Mouse (Mus musculus) cerebellum, postnatal 4 days (tissue): ENCODE measurements around the gene Rnf123.

ENCODE experiments used
- DNase-seq, 2 experiments: peaks; one replicate each; pipeline ENCODE4 v3.0.0; 2022; ENCODE audit warnings: low spot score in 2 of 2, mixed read lengths in 1 of 2

The Rnf123 gene

GRCm38 (mm10) chr9:108104766-108105548, 21.8 kb upstream of the Rnf123 start:
- no peak for DNase-seq

DNA sequence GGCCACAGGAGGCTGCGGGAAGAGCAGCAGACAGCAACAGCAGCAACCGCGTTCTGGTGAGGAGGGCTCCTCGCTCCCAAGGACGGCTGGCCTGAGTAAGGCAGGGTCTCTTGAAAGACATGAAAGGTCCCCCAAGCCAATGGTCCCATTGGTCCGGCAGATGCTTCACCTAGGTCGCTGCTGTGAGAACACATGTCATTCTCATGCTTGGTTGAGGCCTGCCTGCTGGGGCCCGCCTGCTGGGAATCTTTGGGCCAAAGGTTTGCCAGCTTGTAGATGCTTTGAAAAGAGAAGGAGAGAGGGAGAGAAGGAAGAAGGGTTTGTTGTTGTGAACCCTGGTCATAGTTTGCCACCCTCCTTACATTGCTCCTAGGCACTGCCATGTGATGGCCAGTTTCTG, 16.5 kb upstream of the Rnf123 start:
- no peak for DNase-seq

DNA sequence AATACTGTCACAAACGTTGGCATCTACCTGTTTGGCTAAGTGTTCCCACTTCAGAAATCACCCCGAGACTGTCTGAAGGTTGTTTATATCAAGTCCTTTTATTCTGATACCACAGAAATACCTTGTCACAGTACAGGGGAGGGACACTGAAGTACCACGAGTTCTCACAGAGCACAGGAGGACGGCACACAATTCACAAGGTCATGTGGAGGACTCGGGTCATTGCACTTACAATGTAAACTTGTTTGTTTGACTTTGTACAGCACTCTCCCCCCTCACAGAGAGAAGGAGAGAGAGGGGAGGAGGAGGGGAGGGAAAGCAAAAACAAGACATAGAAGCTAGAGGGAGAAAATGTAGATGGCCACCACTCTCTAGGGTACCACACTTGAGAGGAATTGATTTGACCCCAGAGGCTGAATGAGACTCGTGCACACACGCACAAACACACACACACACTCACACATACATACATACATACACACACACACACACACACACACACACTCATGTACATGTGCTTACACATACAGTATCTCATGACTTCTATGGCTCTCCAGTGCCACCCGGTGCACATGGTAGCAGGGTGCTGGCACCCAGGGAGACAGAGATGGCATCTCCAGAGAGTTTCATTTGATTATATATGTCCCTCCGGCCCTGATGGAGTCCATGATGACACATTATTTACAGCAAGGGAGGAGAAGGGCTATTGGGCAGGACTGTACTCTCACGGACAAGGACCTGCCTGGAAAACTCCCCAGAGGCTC, 13.0 kb upstream of the Rnf123 start:
- DNase-seq = no peak

DNA sequence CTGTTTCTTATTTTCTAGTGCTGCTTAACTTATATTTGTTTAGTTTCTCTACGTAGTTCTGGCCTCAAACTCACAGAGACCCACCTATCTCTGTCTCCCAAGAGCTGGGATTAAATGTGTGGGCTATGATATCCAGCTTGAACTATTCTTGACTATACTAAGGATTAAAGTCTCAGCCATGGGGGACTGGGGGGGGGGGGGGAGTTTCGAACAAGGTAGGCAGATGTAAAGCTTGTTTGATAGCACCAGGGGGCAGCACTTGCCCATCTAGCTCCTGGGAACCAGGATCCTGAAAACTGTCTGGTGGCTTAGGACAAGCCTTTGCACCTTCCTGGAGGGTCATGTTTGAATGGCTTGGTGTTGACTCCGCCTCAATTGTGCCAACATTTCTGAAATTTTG, 12.4 kb upstream of the Rnf123 start:
- peak in 1 of 2 experiments; percentile 64 for DNase-seq

DNA sequence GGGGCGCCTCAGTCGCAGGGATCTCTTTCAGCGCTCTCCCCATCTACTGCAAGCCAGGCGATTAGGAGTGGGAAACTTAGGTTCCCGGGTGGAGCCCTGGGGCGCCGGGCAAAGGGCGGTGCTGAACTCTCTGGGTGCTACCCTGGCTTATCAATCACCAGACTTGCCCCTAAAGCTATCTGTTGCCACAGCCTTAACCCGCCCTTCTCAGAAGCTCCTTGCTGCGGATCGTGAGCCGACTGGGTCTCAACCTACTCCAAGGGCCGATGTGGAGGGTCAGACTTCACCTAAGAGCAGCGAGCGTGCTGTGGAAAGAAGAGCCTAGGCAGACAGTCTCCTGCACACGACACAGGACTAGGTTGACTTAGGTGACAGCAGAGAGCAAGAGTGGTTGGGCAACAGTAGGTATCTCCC, 11.9 kb upstream of the Rnf123 start:
- DNase-seq = no peak

DNA sequence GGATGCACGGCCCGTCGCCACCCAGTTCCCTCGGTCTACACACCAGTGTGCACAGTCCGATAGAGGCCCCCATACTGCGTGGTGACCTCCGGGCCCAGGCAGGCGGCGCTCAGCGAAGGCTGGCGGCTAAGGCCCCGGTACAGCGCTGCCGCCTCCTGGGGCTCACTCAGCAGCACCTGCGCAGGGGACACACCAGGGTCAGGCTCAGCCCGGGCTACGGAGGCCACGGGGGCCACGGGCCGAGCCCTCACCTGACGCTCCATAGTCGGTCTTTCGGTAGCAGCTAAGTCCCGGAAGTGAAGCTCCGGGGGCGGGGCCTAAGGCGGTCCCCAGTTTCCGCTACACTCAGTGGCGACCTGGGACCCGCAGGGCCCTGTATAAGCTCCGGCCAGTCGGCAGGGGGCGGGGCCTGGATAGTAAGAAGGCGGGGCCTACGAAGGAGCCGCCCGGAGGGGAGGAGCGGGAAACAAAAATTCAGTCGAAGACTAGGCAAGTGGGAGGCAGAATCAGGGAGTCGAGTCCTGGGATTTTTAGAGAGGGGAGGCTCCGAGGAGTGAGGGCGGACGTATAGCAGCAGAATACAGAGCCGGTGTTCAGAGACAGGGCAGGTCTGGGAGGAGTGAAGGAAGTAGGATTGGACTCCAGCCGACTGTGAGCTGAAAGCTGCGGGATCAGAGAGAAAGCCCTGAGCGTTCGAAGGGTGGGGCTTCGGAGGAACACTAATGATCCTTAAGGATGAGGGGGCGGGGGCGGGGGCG, 11.2 kb upstream of the Rnf123 start, which contains the start of gene Apeh:
TSS of gene Apeh (minus strand) at position 423 of the 758 bp plus-strand sequence.
- DNase-seq = peak; percentile 81 to 89

- DNase-seq = no peak
Observed at GRCm38 (mm10) chr9:108093586-108093985, 10.4 kb upstream of the Rnf123 start.

- DNase-seq = no peak
Observed at GRCm38 (mm10) chr9:108090611-108091120, 7.5 kb upstream of the Rnf123 start.

- no peak for DNase-seq
Observed at GRCm38 (mm10) chr9:108085261-108085660, 2.1 kb upstream of the Rnf123 start.

DNA sequence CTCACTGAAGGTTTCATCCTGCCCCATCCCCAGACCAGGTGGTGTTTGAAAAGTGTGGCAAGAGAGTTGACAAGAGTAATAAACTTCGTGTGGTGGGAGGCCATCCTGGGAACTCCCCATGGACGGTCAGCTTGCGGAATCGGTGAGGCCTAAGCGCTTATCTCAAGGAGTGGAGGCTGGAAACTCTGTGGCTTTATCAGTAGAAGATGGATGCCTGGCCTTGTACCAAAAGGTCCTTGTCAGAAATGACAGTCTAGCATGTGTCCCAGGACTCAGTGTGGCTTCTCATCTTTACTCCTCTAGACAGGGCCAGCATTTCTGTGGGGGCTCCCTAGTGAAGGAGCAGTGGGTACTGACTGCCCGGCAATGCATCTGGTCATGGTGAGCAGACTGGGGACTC, 415 bp upstream of the Rnf123 start:
- DNase-seq = no peak

- DNase-seq = no peak
Observed at GRCm38 (mm10) chr9:108082549-108082948, 597 bp downstream of the Rnf123 start.

GRCm38 (mm10) chr9:108080168-108080567, 3.0 kb downstream of the Rnf123 start, which contains the start of gene Mst1:
Gene Mst1, plus strand, starts transcription at chr9:108080436.
- no peak for DNase-seq

- no peak for DNase-seq
Observed at GRCm38 (mm10) chr9:108073141-108073930, 9.8 kb downstream of the Rnf123 start.

- no peak for DNase-seq
Observed at GRCm38 (mm10) chr9:108072481-108072924, 10.6 kb downstream of the Rnf123 start.

GRCm38 (mm10) chr9:108071801-108072200, 11.3 kb downstream of the Rnf123 start:
- no peak for DNase-seq

GRCm38 (mm10) chr9:108069529-108069928, 13.6 kb downstream of the Rnf123 start:
- DNase-seq = no peak

DNA sequence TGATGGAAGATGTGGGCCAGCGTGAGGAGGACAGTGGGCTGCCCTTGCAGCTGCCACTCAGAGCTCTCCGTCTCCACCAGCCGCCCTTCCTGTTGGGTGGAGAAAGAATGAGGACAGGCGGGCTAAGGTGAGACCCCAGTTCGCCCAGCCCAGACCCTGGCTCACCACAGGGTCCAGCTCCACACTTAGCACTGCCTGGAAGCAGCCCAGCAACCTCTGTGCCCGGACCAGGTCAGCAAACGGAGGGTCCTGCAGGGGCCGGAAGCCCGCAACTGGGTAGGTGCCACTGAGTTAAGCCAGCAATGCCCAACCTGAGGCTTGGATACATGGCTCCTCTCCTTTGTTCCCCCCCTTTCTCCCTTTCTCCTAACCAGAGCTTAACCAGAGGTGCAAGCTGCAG, 14.1 kb downstream of the Rnf123 start:
- DNase-seq = no peak

DNA sequence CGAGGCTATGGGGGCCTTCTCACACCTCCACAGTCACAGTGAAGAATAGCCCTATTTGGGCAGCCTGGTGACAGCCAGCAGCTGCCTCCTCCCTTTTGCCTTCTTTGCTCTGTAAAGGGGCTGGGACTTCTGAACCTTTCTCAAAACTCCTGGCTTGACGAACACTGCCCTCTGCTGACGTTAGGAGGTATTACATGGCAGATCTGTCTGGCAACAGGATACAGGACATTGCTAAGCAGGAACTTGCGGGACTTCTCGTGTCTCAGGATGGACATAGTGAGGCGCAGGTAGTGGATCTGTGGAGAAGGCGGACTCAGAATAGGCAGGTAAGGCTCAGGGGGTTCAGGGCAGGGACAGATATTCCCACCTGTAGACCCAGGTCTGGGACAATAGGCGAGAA, 15.2 kb downstream of the Rnf123 start:
- peak; percentile 72 to 88 for DNase-seq

- no peak for DNase-seq
Observed at GRCm38 (mm10) chr9:108067199-108067598, 15.9 kb downstream of the Rnf123 start.

DNA sequence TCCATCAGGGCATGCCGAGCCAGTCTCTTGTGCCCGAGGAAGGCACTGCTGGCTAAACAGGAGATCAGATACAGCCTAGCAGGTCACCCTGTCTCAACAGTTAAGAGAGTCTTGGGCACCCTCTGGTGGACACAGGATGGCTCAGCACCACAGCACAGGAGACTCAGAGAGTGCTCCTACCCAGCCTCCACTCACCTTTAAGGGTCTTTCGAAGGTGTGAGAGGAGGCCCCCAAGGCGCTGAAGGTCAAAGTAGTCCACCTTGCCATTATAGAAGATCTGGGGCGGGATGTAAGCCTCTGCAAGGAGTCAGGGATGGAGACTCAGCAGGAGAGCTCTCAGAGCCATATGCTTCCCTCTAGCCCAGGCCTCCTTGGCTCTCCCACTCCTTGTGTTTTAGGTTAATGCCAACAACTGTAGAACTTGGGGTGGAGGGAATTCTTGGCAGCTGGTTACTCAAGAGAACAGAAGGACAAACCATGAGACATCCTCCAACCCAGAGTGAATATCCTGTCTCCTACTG, 17.6 kb downstream of the Rnf123 start:
- DNase-seq = peak in 1 of 2 experiments; percentile 67

- no peak for DNase-seq
Observed at GRCm38 (mm10) chr9:108063361-108063760, 19.8 kb downstream of the Rnf123 start.
